Mouse (Mus musculus) 416B (cell line): Measurements from ENCODE around the gene Akp3.

ENCODE experiments used
- DNase-seq: peaks from one replicate; pipeline ENCODE4 v3.0.0; 2011; ENCODE audit warnings: low read depth

Akp3 gene

GRCm38 (mm10) chr1:87124673-87125072 is at the start of gene Akp3:
Gene Akp3 (plus strand): TSS chr1:87124973.
- no peak for DNase-seq

- no peak for DNase-seq
These were observed 38.6 kb upstream of the Akp3 start for GRCm38 (mm10) chr1:87086196-87086595.

GRCm38 (mm10) chr1:87086964-87087363 is 37.8 kb upstream of the Akp3 start:
- no peak for DNase-seq

- DNase-seq, result no peak
These were observed 35.5 kb upstream of the Akp3 start for GRCm38 (mm10) chr1:87089251-87089650.

GRCm38 (mm10) chr1:87089828-87090227 is 34.9 kb upstream of the Akp3 start, which contains the start of gene Alppl2:
Gene Alppl2 (minus strand): TSS chr1:87089928.
- DNase-seq, result no peak

GRCm38 (mm10) chr1:87095642-87096041 is 29.1 kb upstream of the Akp3 start:
- DNase-seq, result no peak

- peak; percentile 34 for DNase-seq
These were observed 26.3 kb upstream of the Akp3 start for GRCm38 (mm10) chr1:87098358-87098975.

GRCm38 (mm10) chr1:87101411-87101810 is 23.4 kb upstream of the Akp3 start, which contains the start of gene Alpi:
Gene Alpi (minus strand): TSS chr1:87101606.
- no peak for DNase-seq

GRCm38 (mm10) chr1:87102114-87102513 is 22.7 kb upstream of the Akp3 start:
- DNase-seq, result no peak

GRCm38 (mm10) chr1:87103936-87104335 is 20.8 kb upstream of the Akp3 start:
- DNase-seq, result peak; percentile 26

- no peak for DNase-seq
These were observed 18.2 kb upstream of the Akp3 start for GRCm38 (mm10) chr1:87106536-87106935.

- DNase-seq, result no peak
These were observed 16.2 kb upstream of the Akp3 start for GRCm38 (mm10) chr1:87108564-87108963.

- DNase-seq, result peak; percentile 72
These were observed 12.9 kb upstream of the Akp3 start for GRCm38 (mm10) chr1:87111719-87112354.

GRCm38 (mm10) chr1:87114784-87115183 is 10.0 kb upstream of the Akp3 start:
- DNase-seq, result no peak

GRCm38 (mm10) chr1:87127206-87128030 is 2.6 kb downstream of the Akp3 start:
- DNase-seq, result no peak

- DNase-seq, result no peak
These were observed 7.0 kb downstream of the Akp3 start for GRCm38 (mm10) chr1:87131803-87132202.

- no peak for DNase-seq
These were observed 16.8 kb downstream of the Akp3 start for GRCm38 (mm10) chr1:87141550-87141949.

GRCm38 (mm10) chr1:87142456-87142855 is 17.7 kb downstream of the Akp3 start:
- no peak for DNase-seq

GRCm38 (mm10) chr1:87143141-87143540 is 18.4 kb downstream of the Akp3 start:
- DNase-seq, result no peak

- no peak for DNase-seq
These were observed 24.6 kb downstream of the Akp3 start for GRCm38 (mm10) chr1:87149422-87149821.

GRCm38 (mm10) chr1:87151286-87151685 is 26.5 kb downstream of the Akp3 start:
- no peak for DNase-seq

- DNase-seq, result no peak
These were observed 29.2 kb downstream of the Akp3 start for GRCm38 (mm10) chr1:87153776-87154500.
